Mouse (Mus musculus): Measurements from ENCODE around the gene Dis3.
"Not testable (repeated sequence)": the region's sequence is repeated elsewhere in the genome, so short reads cannot be mapped to it uniquely, and the experiment has no call there.

The Dis3 gene

DNA sequence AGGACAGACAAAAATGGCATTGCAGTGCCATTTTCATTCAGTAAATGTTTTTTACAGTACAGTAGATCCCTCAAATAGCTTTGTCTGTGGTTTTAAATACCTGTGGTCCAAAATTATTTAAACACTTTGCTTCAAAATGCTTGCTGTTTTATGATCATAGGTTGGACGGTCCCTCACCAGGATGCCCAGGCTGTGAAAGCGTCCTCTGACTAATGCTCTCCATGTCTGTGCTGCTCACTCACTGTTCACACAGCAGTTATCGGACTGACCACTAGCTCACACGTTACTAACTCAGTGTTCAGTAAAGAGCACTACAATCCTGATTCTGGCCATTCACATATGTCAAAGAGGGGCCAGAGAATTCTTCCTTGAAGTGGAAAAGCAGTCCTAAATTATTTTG, 28.4 kb downstream of the Dis3 start:
- in situ Hi-C loops (cut with MseI, MboI): no loop called here

DNA sequence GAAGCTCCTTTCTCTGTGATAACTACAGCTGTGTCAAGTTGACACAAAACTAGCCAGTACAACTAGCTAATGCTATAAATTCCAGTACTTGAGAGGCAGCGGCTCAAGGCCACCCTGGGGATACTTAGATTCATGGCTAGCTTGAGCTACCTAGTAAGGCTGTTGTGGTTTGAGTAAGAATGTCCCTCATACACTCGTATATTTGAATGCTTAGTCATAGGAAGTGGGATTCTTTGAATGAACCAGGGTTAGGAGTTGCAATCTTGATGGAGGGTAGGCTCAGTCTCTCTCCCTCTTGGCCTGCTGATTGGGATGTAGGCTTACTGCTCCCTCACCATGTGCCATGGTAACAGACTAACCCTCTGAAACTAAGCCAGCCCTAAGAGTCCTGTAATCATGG, 36.5 kb downstream of the Dis3 start:
- in situ Hi-C loops (cut with MseI, MboI): no loop called here

DNA sequence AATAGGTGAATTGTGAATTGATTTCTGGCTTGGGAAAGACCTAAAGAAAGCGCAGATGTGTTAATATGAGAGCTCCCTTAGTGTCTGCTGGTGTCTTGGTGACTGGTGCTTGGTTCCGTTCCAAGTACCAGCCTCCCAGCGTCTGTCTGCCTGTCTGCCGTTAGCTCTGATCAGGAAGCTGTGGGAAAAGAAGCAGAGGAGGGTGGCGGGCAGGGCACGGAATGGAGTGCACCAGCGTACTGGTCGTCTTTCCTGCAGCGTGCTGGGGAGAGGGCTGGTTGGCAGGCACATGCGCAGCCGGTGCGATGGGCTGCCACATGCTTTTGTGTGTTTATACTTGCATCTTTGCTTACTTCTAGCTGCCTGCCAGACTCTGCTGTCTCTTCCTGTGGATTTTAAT, 39.0 kb downstream of the Dis3 start:
- in situ Hi-C loops (cut with MseI, MboI): no loop called here

DNA sequence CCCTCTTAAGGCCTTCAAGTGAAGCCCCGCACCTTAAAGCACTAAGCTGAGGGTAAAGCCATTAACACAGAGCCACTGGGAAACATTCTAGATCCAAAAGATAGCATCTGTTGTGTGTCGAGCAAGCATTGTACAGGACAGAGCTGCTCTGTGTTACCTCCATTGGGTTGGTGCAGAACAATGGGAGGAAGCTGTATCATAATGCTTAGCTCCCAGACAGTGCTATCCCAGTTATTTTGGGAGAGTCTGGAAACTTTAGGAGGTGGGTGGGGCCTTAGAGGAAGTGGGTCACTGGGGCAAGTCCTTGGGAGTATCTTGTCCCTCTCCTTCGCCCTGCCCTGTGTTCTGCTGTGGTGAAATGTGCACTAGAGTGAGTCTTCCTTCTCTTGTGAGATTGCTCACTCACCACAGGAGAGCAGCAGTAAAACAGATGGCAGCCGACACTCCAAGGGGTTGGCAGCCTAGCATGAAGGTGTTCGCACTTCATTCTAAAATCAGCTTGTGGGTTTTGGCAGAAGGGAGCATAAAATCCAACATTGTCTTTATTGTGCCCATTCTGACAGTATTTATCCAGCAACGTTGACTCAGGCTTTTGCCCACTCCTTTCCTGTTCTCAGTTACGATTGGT, 40.5 kb downstream of the Dis3 start:
- in situ Hi-C loops (cut with MseI, MboI): no loop called here

DNA sequence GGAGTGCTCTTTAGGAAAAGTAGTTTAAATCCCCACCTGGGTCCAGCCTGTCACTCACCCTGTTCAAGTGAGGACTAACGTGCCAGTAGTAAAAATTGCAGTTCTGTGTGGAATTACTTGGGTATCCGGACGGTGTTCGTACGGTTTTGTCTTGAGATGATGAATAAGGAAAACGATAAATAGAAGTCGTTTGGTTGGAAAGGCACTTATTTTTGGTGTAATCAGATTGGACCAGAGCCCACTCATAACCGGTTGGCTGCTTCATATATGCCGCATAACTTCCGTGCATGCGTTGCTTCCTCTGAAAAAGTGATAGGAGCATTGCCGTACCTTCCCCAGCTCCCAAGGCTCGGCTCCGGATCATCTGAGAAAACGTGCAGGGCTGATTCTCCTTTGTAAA, 52.8 kb downstream of the Dis3 start:
- in situ Hi-C loops (cut with MseI, MboI): no loop called here

DNA sequence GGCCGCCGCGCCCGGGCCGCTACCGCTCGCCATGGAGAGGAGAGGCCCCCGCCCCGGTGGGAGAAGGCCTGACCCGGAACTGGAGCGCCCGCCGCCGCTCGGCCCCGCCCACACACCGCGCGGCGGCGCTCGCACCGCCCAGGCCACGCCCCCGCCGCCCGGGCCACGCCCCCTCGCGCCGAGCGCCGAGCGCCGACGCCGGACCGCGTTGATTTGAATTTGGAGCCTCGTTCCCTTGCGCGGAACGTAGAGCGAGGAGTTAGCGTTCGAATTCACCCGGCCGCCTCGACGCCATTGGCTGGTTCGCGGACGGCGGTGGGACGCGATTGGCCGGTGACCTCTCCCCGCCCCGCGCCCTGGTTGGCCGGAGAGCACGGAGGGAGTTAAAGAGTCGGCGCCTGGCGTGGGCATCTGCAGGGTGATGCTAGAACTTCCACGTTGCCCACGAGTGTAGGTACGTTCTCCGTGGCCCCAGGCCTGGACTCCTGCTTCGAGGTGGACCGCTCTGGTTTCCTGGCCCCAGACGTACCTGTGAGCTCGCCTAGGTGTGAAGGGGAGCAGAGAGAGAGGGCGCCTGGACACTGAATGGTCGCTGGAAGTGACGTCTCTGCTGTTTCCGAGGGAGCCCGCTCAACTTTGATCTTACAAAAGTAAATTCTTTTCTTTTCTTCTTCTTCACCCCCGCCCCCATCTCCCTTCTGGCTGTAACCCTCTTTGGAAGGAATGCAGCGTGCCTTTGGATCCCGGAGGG, 53.4 kb downstream of the Dis3 start, which contains the start of the genes Mzt1 and Bora:
TSS of gene Mzt1 (minus strand) at position 104 of the 751 bp plus-strand sequence.
TSS of gene Bora (plus strand) at position 192 of the 751 bp plus-strand sequence.
- in situ Hi-C loops (cut with MseI, MboI): no loop called here

DNA sequence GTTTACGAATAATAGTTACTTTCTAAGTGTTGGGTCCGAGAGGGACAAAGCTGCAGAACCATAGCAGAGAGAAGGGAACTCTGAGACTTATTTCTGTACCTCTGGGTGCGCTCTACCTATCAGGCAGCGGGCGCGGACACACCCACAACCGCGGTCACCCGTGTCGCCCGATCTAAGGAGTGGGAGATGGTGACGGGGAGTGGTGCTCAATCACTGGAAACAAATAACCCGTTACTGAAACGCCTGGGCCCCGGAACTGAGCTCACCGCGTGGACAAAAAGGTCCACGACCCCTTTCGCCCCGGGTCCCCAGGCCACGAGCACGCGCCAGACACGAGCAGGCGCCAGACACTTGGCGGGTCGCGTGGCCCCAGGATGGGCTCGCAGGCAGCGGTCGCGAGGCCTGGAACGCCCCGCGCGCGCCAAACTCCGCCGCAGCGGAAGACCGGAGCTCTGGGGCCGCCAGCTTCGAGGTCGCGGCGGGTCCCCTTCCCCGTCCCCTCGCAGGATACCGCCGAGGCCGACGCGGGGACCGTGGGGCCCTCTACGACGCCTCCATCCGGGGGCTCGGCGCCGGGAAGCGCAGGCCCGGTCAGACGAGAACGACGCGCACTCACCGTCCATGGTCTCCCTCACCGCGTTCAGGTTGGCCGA, 54.1 kb downstream of the Dis3 start:
- in situ Hi-C loops (cut with MseI, MboI): no loop called here

DNA sequence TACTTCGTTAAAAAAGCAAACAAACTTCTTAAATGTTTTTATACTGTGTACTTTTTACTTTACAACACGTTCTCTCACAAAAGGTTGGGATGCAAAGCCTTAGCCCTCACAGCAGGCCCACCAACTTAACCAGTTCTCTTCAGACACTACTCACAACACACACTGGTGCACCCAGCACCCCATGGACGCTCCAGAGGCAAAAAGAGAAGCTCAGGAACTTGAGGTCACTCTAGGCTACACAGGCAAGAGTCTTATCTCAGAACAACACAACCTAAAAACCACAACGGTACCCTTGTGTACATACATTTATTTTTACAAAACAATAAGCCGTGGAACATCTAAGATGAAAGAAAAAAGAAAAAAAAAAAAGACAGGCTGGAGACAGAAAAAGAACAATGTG, 54.9 kb downstream of the Dis3 start:
- in situ Hi-C loops (cut with MseI, MboI): no loop called here

DNA sequence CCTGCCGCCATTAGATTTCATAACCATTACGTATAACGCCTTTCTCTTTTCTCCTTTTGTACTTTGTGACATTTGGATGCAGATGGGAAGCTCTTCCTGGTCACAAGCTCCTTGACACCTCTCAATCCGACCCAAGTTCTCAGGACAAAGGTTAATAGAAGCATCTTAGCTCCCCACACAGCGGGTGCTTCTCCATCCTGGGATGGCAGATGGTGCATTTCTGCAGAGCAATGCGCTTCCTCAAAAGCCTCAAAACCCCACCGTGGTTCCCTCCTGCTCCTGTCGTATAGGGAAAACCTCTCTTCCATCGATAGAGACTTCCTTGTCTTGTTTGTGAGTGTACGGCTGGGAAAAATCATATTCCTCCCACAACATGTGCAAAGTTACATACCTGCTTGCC, 55.5 kb downstream of the Dis3 start:
- in situ Hi-C loops (cut with MseI, MboI): no loop called here

DNA sequence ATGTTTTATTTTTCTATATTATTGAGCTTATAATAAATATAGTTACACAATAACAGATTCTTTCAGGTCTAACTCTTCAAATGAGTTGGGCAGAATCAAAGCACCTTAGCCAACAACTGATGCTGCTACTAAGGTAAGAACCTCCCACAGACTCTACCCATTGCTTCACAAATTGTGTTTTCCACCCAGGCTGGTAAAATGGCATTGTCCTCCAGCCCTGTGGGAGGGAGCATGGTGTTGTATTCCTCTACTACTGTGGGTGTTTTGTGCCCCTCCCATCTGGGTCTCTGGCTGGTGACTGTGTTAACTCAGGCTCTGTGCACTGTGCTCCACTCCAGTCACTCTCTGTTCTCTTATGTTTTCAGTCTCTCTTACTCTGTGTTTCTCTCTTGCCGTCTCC, 56.1 kb downstream of the Dis3 start:
- in situ Hi-C loops (cut with MseI, MboI): no loop called here

DNA sequence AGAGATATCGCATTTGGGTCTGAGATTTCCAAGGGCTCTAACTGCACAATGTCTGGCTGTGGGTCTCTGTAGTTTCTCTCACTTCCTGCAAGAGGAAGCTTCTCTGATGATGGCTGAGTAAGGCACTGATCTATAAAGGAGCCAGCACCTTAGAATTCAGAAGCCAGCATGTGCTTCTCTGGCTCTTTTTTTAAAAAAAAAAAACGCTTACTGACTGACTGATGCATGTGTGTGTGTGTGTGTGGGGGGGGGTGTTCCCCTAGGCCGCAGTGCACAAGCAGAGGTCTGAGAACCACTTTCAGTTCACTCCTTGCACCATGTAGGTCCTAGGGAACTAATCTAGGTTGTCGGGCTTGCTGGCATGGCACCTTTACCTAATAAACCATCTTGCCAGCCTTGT, 58.2 kb downstream of the Dis3 start:
- in situ Hi-C loops (cut with MseI, MboI): no loop called here

DNA sequence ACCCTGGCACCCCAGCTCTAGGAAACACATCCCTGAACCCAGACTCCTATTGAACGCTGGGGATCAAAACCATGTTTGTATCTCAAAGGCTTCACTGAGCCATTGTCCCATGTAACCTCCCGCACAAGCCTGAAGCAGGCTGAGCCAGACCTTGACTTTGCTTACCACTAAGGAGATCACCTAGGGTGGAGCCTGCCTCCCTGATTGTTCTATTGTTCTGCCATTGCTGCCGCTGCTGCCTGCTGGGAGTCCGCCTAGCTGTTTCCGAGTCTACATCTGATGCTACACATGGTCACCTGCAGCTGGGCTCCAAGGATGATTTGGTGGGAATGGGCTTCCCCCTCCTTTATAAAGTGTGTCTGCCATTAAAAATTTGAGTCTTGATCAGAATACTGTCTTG, 60.3 kb downstream of the Dis3 start:
- in situ Hi-C loops (cut with MseI, MboI): not testable (repeated sequence)

DNA sequence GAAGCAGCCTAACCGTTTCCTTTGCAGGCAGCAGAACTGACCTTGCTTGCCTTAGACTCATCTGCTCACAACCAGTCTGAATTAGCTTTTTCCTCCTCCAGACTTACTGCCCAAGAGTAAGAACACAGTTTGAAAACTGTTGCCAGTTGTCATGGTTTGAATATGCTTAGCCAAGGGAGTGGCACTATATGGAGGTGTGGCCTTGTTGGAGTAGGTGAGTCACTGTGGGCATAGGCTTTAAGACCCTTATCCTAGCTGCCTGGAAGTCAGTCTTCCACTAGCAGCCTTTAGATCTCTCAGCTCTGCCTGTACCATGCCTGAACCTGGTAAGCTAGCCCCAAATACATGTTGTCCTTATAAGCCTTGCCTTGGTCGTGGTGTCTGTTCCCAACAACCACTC, 61.9 kb downstream of the Dis3 start:
- in situ Hi-C loops (cut with MseI, MboI): no loop called here

DNA sequence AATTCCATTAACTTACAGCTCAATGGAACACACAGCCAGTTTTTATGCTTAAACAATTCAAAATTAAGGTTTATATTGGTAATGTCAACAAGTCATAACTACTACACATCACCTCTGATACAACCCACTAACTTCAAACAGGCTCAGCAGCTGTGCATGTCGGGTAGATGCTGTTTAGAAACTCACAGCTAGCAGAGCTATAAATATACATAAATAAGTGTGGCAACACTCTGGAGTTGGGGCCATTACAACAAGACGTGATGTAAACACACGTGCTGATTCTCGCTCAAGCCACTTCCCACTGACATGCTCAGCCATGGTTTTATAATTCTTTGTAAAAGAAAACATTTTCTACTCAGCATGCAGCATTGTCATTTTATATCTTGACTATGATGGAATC, 63.5 kb downstream of the Dis3 start:
- in situ Hi-C loops (cut with MseI, MboI): no loop called here

DNA sequence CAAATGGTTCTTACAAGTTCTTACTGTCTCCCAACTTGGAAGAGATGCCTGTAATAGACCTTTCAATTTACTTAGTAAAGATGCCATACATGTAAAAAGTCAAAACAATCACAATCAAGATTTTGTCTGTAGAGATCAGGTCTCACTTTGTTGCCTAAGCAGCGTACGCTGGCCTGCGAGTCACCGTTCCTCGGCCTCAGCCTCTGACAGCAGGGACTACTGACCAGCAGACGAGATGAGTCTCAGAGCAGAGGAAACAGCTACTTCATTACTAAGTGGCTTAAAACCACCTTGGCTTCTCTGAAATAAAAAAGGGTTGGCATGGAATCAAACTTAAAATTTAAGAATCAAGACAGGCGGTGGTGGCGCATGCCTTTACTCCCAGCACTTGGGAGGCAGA, 64.7 kb downstream of the Dis3 start:
- in situ Hi-C loops (cut with MseI, MboI): not testable (repeated sequence)

DNA sequence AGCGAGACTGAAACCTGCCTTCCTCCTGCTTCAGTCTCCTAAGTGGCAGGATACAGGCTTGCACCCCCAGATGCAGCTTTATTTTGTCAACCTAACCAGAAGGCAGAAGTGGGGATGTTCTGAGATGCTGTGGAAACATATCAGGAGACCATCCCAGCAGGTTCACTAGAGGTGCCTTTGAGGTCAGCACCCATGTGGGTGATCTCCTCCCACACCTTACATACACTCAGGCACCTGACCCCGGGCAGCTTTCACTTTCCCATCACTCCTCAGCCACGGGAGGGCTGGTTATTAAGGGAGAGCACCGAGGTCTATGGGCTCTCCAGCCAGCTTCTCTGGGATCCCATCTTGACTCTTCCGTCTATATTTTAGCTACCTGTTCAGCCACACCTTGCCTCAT, 67.0 kb downstream of the Dis3 start:
- in situ Hi-C loops (cut with MseI, MboI): no loop called here

DNA sequence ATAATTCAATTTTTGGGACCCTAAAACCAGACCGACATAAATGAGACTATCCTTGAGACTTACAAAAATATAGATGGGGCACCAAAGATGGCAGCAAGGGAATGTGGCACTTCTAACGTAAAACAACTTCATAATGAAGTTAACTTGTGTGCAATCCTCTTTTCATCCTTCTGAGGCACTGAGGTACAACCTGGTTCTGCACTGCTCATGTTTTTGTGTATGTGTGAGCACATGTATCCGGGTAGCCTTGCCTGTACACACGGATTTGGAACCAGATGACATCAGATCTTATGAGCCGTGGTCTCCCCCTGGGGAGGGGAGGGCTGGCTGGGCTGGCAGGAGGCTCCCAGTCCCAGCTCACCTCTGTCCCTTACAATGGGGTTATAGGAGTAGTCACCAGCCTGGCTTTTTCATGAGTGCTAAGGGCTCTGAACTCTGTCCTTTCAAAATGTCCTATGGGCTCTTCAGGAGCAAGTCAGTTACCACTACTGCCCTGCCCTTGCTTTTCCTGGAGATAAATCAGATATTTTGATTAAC, 68.2 kb downstream of the Dis3 start:
- in situ Hi-C loops (cut with MseI, MboI): no loop called here

DNA sequence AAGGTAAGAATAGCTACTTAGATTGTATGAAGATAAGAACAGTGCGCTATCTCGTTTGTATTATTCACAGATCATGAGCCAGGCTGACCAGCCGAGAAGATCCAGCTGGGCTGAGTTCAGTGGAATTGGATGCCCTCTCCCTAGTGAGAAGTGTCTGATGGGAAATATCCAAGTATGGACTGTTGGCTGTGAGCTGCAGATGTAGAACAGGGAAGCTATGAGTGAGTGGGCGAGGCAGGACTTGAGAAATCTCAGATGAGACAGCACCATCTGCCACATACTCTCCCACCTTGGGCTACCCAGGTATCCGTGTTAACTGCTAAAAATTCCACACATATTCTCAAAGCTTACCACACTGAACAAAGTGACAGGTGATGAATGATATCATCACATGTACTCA, 69.6 kb downstream of the Dis3 start:
- in situ Hi-C loops (cut with MseI, MboI): no loop called here
